Mouse (Mus musculus): ENCODE results near the gene Lxn. TPM values are rescaled to one million over a fixed set of nuclear protein-coding genes. Genes with fewer than 3 reads are reported as not detected.

The Lxn gene
- total and polyA plus RNA-seq, 2 experiments from 2014 or later, result 46.0 to 130 TPM

DNA sequence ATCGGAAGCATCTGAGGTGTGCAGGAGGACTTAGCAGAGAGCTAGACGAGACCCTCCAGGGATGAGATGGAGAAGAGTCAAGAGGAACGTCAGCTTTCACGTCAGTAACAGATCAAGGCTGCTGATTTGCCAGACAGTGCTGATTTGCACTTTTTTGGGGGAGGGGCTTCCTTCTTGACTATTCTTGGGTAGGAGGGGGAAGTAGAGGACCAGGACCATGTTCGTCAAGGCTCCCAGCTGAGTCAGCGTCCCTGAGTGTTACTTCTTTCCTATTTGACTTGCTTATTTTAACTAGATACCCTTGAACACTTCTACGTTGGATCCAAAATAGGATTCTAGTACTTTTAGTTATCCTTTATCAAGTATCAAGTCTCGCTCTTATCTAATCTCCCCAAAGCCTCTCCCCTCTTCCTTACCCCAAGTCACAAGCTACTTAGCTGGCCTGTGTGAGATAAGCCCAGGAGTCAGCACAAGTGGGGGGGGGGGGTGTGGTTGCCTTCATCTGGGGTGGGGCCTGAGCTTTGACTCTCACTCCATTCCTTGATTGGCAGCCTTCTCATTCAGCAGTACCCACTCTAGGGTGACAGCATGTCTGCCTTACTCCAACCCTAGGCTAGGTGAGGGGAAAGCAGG, 35.2 kb upstream of the Lxn start:
- Histone ChIP-seq H3K4me3 (ENCODE audit: low read depth, low read length) (no peak overlapping the region), H3K9ac (no peak overlapping the region), H3K4me1 (ENCODE audit: insufficient read depth) (no peaks in the 10 kb centered on the region), H3K9me3 (ENCODE audit: low read length) (no peaks in the 10 kb centered on the region), H3K36me3 (ENCODE audit: insufficient read depth) (no peaks in the 10 kb centered on the region), H3K27me3 (ENCODE audit: insufficient read depth, low read length) (no peaks in the 10 kb centered on the region), H3K27ac (ENCODE audit: low read depth, low read length) (no peak overlapping the region), H3K4me2 (ENCODE audit: low read depth) (no peak overlapping the region)
- no peak for ATAC-seq
- DNase-seq, result no peak
- WGBS, result 88% methylated on average over 8 of the region's 8 CpGs
- TF ChIP-seq CTCF (IDR thresholded peaks at IDR 0.05; ENCODE audit: low read depth), result no peak

DNA sequence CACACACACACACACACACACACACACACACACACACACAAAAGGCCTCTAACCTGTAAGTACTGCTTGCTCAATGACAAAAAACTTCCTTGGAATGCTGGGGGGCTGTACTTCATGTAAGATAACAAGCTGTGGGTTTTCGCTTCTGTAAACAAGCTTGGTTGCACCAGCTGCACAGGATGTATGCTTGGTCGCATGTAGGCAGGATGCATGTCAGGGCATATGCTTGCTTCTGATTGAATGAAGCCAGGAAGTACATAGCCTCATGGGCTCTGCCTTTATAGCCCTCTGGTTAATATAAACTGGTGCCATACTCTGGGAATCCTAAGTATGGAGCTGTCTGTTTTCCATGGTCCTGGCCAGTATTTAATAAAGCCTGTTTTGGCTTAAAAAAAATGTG, 34.3 kb upstream of the Lxn start:
- Histone ChIP-seq H3K4me1 (ENCODE audit: insufficient read depth) (no peaks in the 10 kb centered on the region), H3K27ac (ENCODE audit: low read depth, low read length) (no peak overlapping the region), H3K36me3 (ENCODE audit: insufficient read depth) (no peaks in the 10 kb centered on the region), H3K27me3 (ENCODE audit: insufficient read depth, low read length) (no peaks in the 10 kb centered on the region), H3K4me2 (ENCODE audit: low read depth) (no peak overlapping the region), H3K9me3 (ENCODE audit: low read length) (no peaks in the 10 kb centered on the region), H3K4me3 (ENCODE audit: low read depth, low read length) (no peak overlapping the region), H3K9ac (no peak overlapping the region)
- 88% methylated on average over 2 of the region's 2 CpGs for WGBS
- TF ChIP-seq CTCF (IDR thresholded peaks at IDR 0.05; ENCODE audit: low read depth), result no peak
- DNase-seq, result no peak
- ATAC-seq, result no peak

DNA sequence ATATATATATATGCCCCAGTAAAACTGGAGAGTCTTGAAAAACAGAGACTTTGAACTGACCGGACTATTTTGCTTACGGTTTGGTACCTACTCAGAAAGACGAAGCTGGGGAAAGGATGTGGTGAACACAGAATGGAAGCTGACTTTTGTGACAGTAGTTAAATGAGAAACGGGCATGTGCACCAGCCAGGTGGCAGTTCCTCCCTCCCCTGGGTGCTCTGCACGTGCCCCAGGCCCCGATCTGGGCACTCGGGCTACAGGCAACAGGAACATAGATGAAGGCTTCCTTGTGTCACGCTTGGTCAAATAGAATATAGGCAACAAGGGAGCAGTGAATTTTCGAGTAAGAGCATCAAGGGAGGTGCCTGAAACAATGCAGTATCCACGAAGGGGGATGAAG, 32.6 kb upstream of the Lxn start:
- no peak for TF ChIP-seq CTCF (IDR thresholded peaks at IDR 0.05; ENCODE audit: low read depth)
- Histone ChIP-seq H3K27me3 (ENCODE audit: insufficient read depth, low read length) (no peaks in the 10 kb centered on the region), H3K4me2 (ENCODE audit: low read depth) (no peak overlapping the region), H3K9ac (no peak overlapping the region), H3K4me1 (ENCODE audit: insufficient read depth) (no peaks in the 10 kb centered on the region), H3K36me3 (ENCODE audit: insufficient read depth) (no peaks in the 10 kb centered on the region), H3K27ac (ENCODE audit: low read depth, low read length) (no peak overlapping the region), H3K9me3 (ENCODE audit: low read length) (no peaks in the 10 kb centered on the region), H3K4me3 (ENCODE audit: low read depth, low read length) (no peak overlapping the region)
- DNase-seq (no peak), ATAC-seq (no peak)
- 88% methylated on average over 10 of the region's 10 CpGs for WGBS

DNA sequence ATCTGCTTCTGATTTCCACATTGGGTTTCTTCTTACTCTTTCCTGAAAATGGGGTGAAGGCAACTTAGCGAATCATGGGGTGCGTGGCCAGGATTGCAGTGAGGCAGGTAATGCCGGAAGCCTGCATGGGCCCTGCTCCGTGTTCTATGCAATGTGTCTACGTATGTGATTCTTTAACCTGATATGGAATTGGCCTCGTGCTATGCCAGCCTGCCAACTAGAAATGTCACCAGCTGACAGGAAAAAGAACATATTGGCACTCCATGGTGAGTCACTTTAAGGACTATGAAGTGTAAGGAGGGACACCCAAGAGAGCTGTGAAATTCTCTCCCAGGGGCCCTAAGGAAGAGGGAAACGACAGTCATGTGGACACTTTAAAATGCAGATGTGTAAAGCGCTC, 29.4 kb upstream of the Lxn start:
- no peak for DNase-seq
- no peaks in the 10 kb centered on the region for H3K9me3 ChIP-seq (ENCODE audit: low read length)
- no peaks in the 10 kb centered on the region for H3K36me3 ChIP-seq (ENCODE audit: insufficient read depth)
- peak; percentile 50 for ATAC-seq
- H3K27me3 ChIP-seq (ENCODE audit: insufficient read depth, low read length), result no peaks in the 10 kb centered on the region
- no peak overlapping the region for H3K4me3 ChIP-seq (ENCODE audit: low read depth, low read length)
- H3K4me1 ChIP-seq (ENCODE audit: insufficient read depth), result no peaks in the 10 kb centered on the region
- H3K9ac ChIP-seq, result no peak overlapping the region
- WGBS, result 83% methylated on average over 8 of the region's 8 CpGs
- no peak for TF ChIP-seq CTCF (IDR thresholded peaks at IDR 0.05; ENCODE audit: low read depth)
- H3K27ac ChIP-seq (ENCODE audit: low read depth, low read length), result no peak overlapping the region
- H3K4me2 ChIP-seq (ENCODE audit: low read depth), result no peak overlapping the region

DNA sequence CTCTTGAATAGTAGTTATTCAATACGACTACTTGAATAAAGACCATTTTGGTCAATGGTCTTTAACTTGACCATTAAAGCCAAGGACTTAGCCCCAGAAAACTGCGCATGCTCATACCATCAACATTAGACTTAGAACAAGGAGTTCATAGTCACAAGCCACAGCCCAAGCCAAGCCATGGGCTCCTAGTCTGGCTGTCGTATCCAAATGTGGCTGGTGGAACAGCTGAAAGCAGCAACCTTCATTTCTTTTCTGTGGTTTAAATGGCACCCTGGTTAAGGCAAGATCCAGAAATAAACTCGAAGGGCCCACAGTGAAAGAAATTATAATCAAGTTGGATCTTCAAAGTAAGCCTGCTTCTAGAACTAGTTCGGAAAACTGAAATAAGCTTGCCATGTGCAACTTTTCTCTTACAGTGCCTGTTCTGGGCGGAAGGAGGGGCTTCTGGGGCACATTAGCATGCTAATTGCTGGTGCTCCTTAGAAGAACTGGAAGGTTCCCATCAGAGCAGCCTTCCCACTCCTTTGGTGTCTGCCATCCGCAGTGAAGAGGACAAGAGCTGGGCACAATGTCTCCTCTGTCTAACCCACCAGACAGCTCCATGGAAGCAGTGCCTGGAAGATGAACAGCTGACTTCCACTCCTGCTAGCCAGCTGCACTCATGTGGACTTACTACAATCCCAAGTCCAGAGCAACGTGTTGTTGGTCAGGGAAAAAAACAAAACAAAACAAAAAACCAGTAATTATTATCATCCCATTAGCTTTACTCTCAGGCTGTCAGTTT, 28.6 kb upstream of the Lxn start:
- DNase-seq, result peak; percentile 11
- no peak overlapping the region for H3K27ac ChIP-seq (ENCODE audit: low read depth, low read length)
- H3K4me2 ChIP-seq (ENCODE audit: low read depth), result no peak overlapping the region
- no peaks in the 10 kb centered on the region for H3K36me3 ChIP-seq (ENCODE audit: insufficient read depth)
- no peak overlapping the region for H3K4me3 ChIP-seq (ENCODE audit: low read depth, low read length)
- H3K9ac ChIP-seq, result no peak overlapping the region
- no peaks in the 10 kb centered on the region for H3K27me3 ChIP-seq (ENCODE audit: insufficient read depth, low read length)
- WGBS, result 68% methylated on average over 8 of the region's 8 CpGs
- no peaks in the 10 kb centered on the region for H3K4me1 ChIP-seq (ENCODE audit: insufficient read depth)
- ATAC-seq, result peak; percentile 85
- H3K9me3 ChIP-seq (ENCODE audit: low read length), result no peaks in the 10 kb centered on the region
- no peak for TF ChIP-seq CTCF (IDR thresholded peaks at IDR 0.05; ENCODE audit: low read depth)

DNA sequence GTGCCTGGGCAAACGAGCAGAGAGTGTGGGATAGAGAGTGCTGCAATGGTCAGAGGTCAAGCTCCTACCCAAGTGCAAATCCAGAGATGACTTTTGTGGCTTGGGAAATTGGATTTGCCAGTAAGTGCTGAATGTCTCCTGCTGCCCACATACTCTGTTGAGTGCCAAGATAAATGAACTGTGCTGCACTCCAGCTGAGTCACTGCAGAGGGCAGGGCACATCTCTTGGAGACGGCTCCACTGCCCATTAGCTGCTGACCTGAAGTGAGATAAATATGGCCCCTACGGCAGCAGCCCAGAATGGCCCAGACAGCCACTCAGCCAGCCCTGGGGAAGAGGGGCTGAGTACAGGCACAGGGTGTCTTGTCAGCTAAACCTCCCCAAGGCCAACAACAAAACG, 26.4 kb upstream of the Lxn start:
- DNase-seq (no peak), ATAC-seq (no peak)
- no peaks in the 10 kb centered on the region for H3K36me3 ChIP-seq (ENCODE audit: insufficient read depth)
- H3K9ac ChIP-seq, result no peak overlapping the region
- H3K4me2 ChIP-seq (ENCODE audit: low read depth), result no peak overlapping the region
- no peak for TF ChIP-seq CTCF (IDR thresholded peaks at IDR 0.05; ENCODE audit: low read depth)
- no peaks in the 10 kb centered on the region for H3K27me3 ChIP-seq (ENCODE audit: insufficient read depth, low read length)
- H3K27ac ChIP-seq (ENCODE audit: low read depth, low read length), result no peak overlapping the region
- H3K9me3 ChIP-seq (ENCODE audit: low read length), result no peaks in the 10 kb centered on the region
- WGBS, result 60% methylated on average over 4 of the region's 4 CpGs
- H3K4me3 ChIP-seq (ENCODE audit: low read depth, low read length), result no peak overlapping the region
- no peaks in the 10 kb centered on the region for H3K4me1 ChIP-seq (ENCODE audit: insufficient read depth)

DNA sequence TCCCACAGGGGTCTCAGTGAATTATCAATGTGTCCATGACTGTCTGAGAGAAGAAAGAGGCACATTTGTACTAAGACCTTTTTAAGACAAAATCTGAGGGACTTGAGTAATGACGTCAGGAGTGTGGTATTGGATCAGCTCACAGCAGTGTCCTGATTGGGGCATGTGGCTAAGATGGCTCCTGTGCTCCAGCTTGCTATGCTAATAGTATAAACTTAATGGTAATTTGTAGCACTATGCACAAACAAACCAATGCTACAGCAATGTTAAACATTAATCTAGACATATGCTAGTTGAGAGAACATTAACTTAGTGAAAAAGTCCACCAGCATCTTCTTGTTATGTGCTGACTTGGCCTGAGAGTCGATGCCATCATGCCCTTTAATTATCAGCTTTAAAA, 21.5 kb upstream of the Lxn start:
- ATAC-seq (no peak), DNase-seq (no peak)
- H3K36me3 ChIP-seq (ENCODE audit: insufficient read depth), result 0 out of 2 replicates have a peak, but pooled peaks cover 3% of the 10 kb centered on the region
- no peaks in the 10 kb centered on the region for H3K4me1 ChIP-seq (ENCODE audit: insufficient read depth)
- no peak overlapping the region for H3K27ac ChIP-seq (ENCODE audit: low read depth, low read length)
- TF ChIP-seq CTCF (IDR thresholded peaks at IDR 0.05; ENCODE audit: low read depth), result no peak
- H3K27me3 ChIP-seq (ENCODE audit: insufficient read depth, low read length), result no peaks in the 10 kb centered on the region
- H3K9me3 ChIP-seq (ENCODE audit: low read length), result no peaks in the 10 kb centered on the region
- no peak overlapping the region for H3K9ac ChIP-seq
- WGBS, result 76% methylated on average over 2 of the region's 2 CpGs
- H3K4me3 ChIP-seq (ENCODE audit: low read depth, low read length), result no peak overlapping the region
- no peak overlapping the region for H3K4me2 ChIP-seq (ENCODE audit: low read depth)
